Mouse (Mus musculus): ENCODE data around the gene Plekhh3.

Plekhh3 gene

GRCm38 (mm10) chr11:101120545-101121188 lies 50.5 kb downstream of the Plekhh3 start:
- no peak for DNase-seq (ENCODE audit: low read depth, low spot score)

GRCm38 (mm10) chr11:101119761-101120544 lies 51.2 kb downstream of the Plekhh3 start, which contains the start of the genes Retreg3 and Tubg1:
Gene Retreg3 (minus strand): TSS chr11:101119893.
Gene Tubg1 (plus strand): TSS chr11:101119938.
- peak; percentile 100 for DNase-seq (ENCODE audit: low read depth, low spot score)

GRCm38 (mm10) chr11:101119131-101119760 lies 51.9 kb downstream of the Plekhh3 start:
- no peak for DNase-seq (ENCODE audit: low read depth, low spot score)

GRCm38 (mm10) chr11:101118105-101118504 lies 53.0 kb downstream of the Plekhh3 start:
- no peak for DNase-seq (ENCODE audit: low read depth, low spot score)

- DNase-seq (ENCODE audit: low read depth, low spot score), result peak; percentile 79
Observed at GRCm38 (mm10) chr11:101115564-101115963, 55.6 kb downstream of the Plekhh3 start.
